Mouse (Mus musculus) stomach, embryonic 16.5 days (tissue): Measurements from ENCODE around the gene Clrn1. TPM values are rescaled to one million over a fixed set of nuclear protein-coding genes. Genes with fewer than 3 reads are reported as not detected.
A peak's percentile ranks its signal among the peaks of the same experiment; 100 is the strongest.
"Not testable (repeated sequence)": the region's sequence is repeated elsewhere in the genome, so short reads cannot be mapped to it uniquely, and the experiment has no call there.

Experiments used
- ATAC-seq: fragments of 200-750 bp; cut with Nextera tagmentation; 2 replicates; pipeline ENCODE4 v1.8.0; 2017; ENCODE audit warnings: moderate number of reproducible peaks, moderate TSS enrichment; ENCODE audit not compliant: insufficient read depth, low FRiP score
- H3K27ac ChIP-seq: fragments of 300-500 bp; sonication (generic); 2 replicates; pipeline ENCODE4 v1.5.1; 2014; ENCODE audit warnings: low read length
- H3K27me3 ChIP-seq: fragments of 300-500 bp; sonication (generic); 2 replicates; pipeline ENCODE4 v1.6.1; 2014; ENCODE audit warnings: low read length, control low read depth, mixed read lengths; ENCODE audit not compliant: control insufficient read depth, insufficient read depth
- H3K36me3 ChIP-seq: fragments of 300-500 bp; sonication (generic); 2 replicates; pipeline ENCODE4 v1.6.1; 2014; ENCODE audit warnings: low read length; ENCODE audit not compliant: control insufficient read depth, insufficient read depth
- H3K4me1 ChIP-seq: fragments of 300-500 bp; sonication (generic); 2 replicates; pipeline ENCODE4 v1.6.1; 2014; ENCODE audit warnings: low read length, control low read depth, mixed read lengths; ENCODE audit not compliant: control insufficient read depth, insufficient read depth
- H3K4me2 ChIP-seq: fragments of 300-500 bp; sonication (generic); 2 replicates; pipeline ENCODE4 v1.6.1; 2014; ENCODE audit warnings: low read depth, low read length, mixed read lengths
- H3K4me3 ChIP-seq: fragments of 300-500 bp; sonication (generic); replicated peaks from 2 replicates; pipeline ENCODE4 v1.5.1; 2014; ENCODE audit warnings: mild to moderate bottlenecking, low read length
- H3K9ac ChIP-seq: fragments of 300-500 bp; sonication (generic); 2 replicates; pipeline ENCODE4 v1.6.1; 2014; ENCODE audit warnings: low read length
- H3K9me3 ChIP-seq: fragments of 300-500 bp; sonication (generic); replicated peaks from 2 replicates; pipeline ENCODE4 v1.6.1; 2016; ENCODE audit warnings: low read length, control low read depth; ENCODE audit not compliant: control insufficient read depth
- WGBS: fragments of 180-500 bp; shearing (Covaris S2); extraction: QIAGEN DNeasy Blood & Tissue Kit; methylation state at CpG from one replicate; pipeline ENCODE4 v1.1.7; 2014; 5-methylcytosine and 5-hydroxymethylcytosine counted together
- polyA plus RNA-seq: library from polyadenylated mRNA; unstranded; fragments of >200 nt; fragmentation: Nextera tagmentation; extraction: Ambion mirVana; gene quantifications from 2 replicates; pipeline ENCODE4 v1.2.1, GENCODE M21; 2015

The Clrn1 gene
- polyA plus RNA-seq, 1 experiment from 2014 or later = not detected

DNA sequence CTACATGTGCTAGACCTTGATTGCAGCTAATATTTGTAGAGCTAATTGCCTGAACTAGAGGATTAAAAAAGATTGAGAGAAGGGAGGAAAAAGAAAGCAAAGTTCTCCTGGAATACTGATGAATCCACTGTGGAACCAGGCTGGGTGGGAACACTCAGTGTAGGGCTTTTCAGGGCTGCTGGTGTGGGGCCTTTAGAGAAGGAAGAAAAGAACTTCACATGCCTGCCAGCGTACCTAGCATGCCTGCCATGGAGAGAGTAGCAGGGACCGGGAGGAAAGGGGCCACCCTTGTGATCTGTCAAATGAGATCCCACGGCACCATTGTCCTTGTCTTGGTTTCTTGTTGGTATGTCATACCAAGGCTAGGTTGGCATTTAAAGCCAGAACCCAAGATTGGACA is 4.5 kb upstream of the Clrn1 start:
- no peaks in the 10 kb centered on the region for H3K36me3 ChIP-seq
- H3K27ac ChIP-seq = no peak overlapping the region
- H3K4me1 ChIP-seq = no peaks in the 10 kb centered on the region
- H3K4me3 ChIP-seq = no peak overlapping the region
- H3K9me3 ChIP-seq = no peaks in the 10 kb centered on the region
- 75% methylated on average over 3 of the region's 3 CpGs for WGBS
- ATAC-seq = no peak
- no peak overlapping the region for H3K9ac ChIP-seq
- no peak overlapping the region for H3K4me2 ChIP-seq
- H3K27me3 ChIP-seq = no peaks in the 10 kb centered on the region

DNA sequence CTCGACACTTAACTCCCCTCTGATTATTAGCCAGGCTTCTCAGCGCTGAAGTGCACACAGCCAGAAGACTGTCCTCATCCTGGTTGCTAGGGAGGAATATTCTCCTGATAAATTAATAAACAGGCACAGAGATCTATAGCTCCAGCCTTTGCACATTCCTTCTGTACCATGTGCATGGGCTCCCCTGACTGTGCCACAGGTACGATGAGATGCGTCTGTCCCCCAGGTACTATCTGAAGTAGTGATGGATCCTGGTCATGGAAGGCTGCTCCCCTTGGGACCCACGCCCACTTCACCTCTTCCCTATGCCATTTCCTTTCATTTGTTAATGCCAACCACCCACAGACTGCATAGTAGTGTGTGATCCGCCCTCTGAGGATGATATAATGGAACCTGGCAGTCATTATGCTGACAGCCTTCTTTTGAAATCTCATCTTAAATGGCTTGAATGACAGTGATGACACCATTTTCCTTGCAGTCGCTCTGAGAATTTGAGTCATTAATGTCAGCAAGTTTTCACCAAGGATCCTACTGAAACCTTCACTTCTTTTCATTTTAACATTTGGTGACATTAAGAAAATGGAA is 3.1 kb upstream of the Clrn1 start:
- 81% methylated on average over 7 of the region's 7 CpGs for WGBS
- H3K27ac ChIP-seq = no peak overlapping the region
- no peak for ATAC-seq

DNA sequence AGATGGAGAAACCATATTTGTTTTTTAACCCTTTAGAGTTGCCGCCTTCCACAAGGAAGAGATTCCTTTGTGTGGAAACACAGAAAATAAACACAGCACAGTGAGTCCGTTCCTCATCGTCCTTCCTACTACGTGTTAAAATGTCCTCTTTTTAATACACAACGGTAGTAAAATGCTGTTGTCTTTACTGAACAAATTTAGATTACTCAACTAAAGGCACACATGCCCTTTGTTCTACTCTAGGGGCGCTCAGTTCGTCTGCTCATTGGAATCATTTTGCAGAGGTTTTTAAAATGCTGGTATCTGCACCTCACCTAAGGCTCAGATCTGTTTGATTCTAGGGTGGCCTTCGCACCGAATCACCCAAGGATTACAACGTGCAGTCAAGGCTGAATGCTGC is 2.6 kb upstream of the Clrn1 start:
- no peaks in the 10 kb centered on the region for H3K4me1 ChIP-seq
- H3K36me3 ChIP-seq = no peaks in the 10 kb centered on the region
- no peak overlapping the region for H3K4me3 ChIP-seq
- H3K4me2 ChIP-seq = no peak overlapping the region
- H3K27me3 ChIP-seq = no peaks in the 10 kb centered on the region
- no peak overlapping the region for H3K9ac ChIP-seq
- H3K9me3 ChIP-seq = no peaks in the 10 kb centered on the region
- 80% methylated on average over 10 of the region's 10 CpGs for WGBS
- no peak for ATAC-seq
- no peak overlapping the region for H3K27ac ChIP-seq

More for the DNA sequence above, 3.1 kb upstream of the Clrn1 start:
- Histone ChIP-seq H3K27me3 (no peaks in the 10 kb centered on the region), H3K9ac (no peak overlapping the region), H3K9me3 (no peaks in the 10 kb centered on the region), H3K4me3 (no peak overlapping the region), H3K4me2 (no peak overlapping the region), H3K4me1 (no peaks in the 10 kb centered on the region), H3K36me3 (no peaks in the 10 kb centered on the region)

DNA sequence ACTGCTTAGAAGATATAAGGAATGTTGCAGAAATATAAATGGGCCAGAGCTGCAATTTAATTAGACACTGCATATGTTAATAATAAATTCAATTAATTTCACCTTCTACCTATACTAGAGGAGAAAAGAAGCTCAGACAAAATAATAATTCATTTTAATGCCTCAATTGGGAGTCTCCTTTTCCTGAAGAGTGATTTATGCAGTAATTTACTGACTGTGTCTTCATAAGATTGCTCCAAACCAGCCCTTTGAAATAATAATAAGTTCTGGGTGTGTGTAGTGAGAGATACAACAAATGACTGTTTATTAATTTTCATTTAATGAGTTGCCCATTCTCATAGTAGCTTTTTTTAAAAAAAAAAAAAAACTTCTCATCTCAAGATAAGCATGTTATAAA is 1.6 kb downstream of the Clrn1 start:
- H3K27ac ChIP-seq = no peak overlapping the region
- H3K9me3 ChIP-seq = no peaks in the 10 kb centered on the region
- no peak overlapping the region for H3K4me3 ChIP-seq
- no peak for ATAC-seq
- no peaks in the 10 kb centered on the region for H3K4me1 ChIP-seq
- H3K27me3 ChIP-seq = no peaks in the 10 kb centered on the region
- no peaks in the 10 kb centered on the region for H3K36me3 ChIP-seq
- no peak overlapping the region for H3K9ac ChIP-seq
- H3K4me2 ChIP-seq = no peak overlapping the region

DNA sequence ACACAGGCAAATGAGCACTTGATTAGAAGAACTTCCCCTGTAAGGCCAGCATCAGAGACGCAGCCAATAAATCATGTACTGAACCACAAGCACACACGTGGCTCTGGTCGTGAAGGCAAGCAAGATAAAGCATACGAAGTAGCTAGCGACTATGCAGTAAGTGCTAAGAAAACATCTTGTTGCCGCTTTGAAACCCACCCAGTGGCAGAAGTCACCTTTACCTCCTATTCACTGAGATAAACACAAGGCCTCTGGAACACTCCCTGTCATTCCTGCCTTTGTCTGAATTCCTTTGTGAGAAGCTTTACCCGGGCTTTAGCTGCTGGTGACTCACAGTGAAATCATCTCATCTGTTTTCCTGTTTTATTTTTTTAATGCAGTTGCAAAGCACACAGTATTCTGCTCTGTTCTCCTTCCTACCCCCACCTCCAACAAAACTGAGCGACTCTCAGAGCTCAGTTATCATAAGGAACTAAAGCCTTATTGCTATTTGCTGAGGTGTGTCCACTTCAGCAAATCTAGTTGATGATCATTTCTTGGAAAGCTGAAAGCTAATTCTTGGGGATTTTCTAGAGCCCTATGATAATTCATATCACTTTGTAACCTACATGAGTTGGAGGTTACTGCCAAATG is 2.1 kb downstream of the Clrn1 start:
- Histone ChIP-seq H3K9ac (no peak overlapping the region), H3K4me2 (no peak overlapping the region), H3K36me3 (no peaks in the 10 kb centered on the region), H3K4me1 (no peaks in the 10 kb centered on the region), H3K9me3 (no peaks in the 10 kb centered on the region), H3K4me3 (no peak overlapping the region), H3K27ac (no peak overlapping the region), H3K27me3 (no peaks in the 10 kb centered on the region)
- peak; percentile 50; the same call in 1 of the 2 replicates for ATAC-seq
- WGBS = 17% methylated on average over 8 of the region's 8 CpGs

DNA sequence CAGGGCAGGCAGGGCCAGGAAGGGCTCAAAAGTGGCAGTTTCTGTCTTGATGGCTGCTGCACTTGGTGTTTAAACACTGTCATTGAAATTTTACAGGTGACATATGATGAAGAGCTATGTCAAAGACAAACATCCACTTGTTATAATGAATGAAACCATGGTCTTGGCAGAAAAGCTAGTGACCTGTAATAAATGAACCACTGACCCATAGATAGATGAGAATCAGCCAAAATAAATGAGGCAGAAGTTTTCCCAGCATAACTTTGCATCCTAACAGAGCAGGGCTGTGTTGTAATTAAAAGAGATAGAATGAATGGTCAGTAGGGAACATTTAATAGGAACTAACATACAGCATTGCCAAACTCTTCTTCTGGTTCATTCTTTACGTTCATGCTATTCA is 4.1 kb downstream of the Clrn1 start:
- Histone ChIP-seq H3K4me2 (no peak overlapping the region), H3K36me3 (no peaks in the 10 kb centered on the region), H3K4me1 (no peaks in the 10 kb centered on the region), H3K9me3 (no peaks in the 10 kb centered on the region), H3K27ac (no peak overlapping the region), H3K4me3 (no peak overlapping the region), H3K27me3 (no peaks in the 10 kb centered on the region), H3K9ac (no peak overlapping the region)
- ATAC-seq = no peak
- WGBS = 85% methylated on average over 1 of the region's 1 CpGs

DNA sequence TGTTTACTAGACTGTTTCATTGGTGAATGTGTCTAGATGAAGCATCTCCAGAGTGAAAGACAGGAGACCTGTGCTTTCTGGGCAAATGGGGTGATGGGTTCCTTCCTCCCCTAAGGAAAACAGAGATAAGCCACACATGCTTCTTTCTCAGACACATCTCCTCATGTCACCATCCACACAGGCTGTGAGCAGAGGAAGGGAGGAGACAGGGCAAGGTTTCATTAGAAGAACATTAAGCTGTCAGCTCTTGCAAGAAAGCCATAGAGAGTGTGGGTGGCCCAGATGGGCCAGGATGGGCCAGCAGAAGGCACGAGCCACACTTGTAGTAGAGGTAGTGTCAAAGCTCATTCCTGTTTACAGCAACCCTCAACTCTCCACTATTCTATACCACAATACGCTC is 5.0 kb downstream of the Clrn1 start:
- WGBS = 75% methylated on average over 2 of the region's 2 CpGs
- no peak for ATAC-seq
- Histone ChIP-seq H3K36me3 (no peaks in the 10 kb centered on the region), H3K9me3 (no peaks in the 10 kb centered on the region), H3K27ac (no peak overlapping the region), H3K4me3 (no peak overlapping the region), H3K4me2 (no peak overlapping the region), H3K27me3 (no peaks in the 10 kb centered on the region), H3K9ac (no peak overlapping the region), H3K4me1 (no peaks in the 10 kb centered on the region)

DNA sequence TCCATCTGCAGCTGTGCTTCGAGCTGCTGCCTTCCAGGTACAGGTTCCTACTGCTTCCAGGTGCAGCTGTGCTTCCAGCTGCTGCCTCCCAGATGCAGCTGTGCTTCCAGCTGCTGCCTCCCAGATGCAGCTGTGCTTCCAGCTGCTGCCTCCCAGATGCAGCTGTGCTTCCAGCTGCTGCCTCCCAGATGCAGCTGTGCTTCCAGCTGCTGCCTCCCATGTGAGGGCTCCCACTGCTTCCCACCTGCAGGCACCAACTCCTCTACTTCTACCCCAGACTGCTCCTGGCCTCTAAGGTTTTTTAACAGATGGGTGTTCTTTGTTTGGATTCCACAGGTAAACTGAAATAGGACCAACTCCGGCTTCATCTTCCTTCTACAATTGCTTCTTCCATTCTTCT is 13.3 kb downstream of the Clrn1 start:
- H3K4me2 ChIP-seq, H3K4me1 ChIP-seq, H3K36me3 ChIP-seq, H3K9me3 ChIP-seq, H3K27ac ChIP-seq, H3K27me3 ChIP-seq, H3K9ac ChIP-seq, H3K4me3 ChIP-seq, ATAC-seq: not testable (repeated sequence)
- WGBS = 67% methylated on average over 2 of the region's 2 CpGs

DNA sequence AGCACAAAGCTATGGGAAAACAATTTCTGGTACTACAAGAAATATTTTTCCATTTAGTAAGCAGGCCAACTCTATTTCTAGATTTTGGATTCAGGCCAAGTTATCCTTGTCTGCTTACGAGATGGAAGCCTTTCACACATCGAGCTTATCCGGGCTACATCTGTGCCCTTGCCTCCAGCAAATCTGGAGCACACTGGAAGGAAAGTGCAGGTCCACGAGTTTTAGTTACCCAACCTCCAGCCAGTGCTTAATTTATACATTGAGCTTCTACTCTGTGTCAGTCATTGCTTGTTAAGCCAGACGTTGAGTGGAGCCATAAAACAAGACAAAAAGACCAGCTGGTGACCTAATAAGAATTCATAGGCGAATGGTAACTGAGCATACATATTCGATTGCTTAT is 19.4 kb downstream of the Clrn1 start:
- 43% methylated on average over 7 of the region's 7 CpGs for WGBS
- no peak overlapping the region for H3K9ac ChIP-seq
- no peak for ATAC-seq
- no peak overlapping the region for H3K4me3 ChIP-seq
- H3K27me3 ChIP-seq = no peaks in the 10 kb centered on the region
- H3K36me3 ChIP-seq = no peaks in the 10 kb centered on the region
- H3K9me3 ChIP-seq = no peaks in the 10 kb centered on the region
- H3K27ac ChIP-seq = no peak overlapping the region
- H3K4me1 ChIP-seq = no peaks in the 10 kb centered on the region
- no peak overlapping the region for H3K4me2 ChIP-seq
